Mouse (Mus musculus): ENCODE measurements at regions not wholly inside any gene's neighbourhood (a gene's known extent, or its start where the extent isn't known, plus 50 kb on each side); places are given as distances from the start of the nearest gene placed in this dataset.

- H3K27me3 ChIP-seq (replicated peaks; ENCODE audit: control insufficient read depth, insufficient read depth, low read length): no peaks in the 10 kb centered on the region
- H3K27ac ChIP-seq (ENCODE audit: low read depth, low read length): no peak overlapping the region
- H3K4me1 ChIP-seq (replicated peaks; ENCODE audit: control insufficient read depth, insufficient read depth, low read length): no peaks in the 10 kb centered on the region
- no peak for TF ChIP-seq CTCF (IDR thresholded peaks at IDR 0.05; ENCODE audit: low read depth)
- no peaks in the 10 kb centered on the region for H3K9me3 ChIP-seq (ENCODE audit: control insufficient read depth)
- no peak overlapping the region for H3K9ac ChIP-seq (ENCODE audit: low read depth, low read length)
- no peak overlapping the region for H3K4me3 ChIP-seq (ENCODE audit: low read depth, low read length)
- ATAC-seq: no peak
- H3K4me2 ChIP-seq (replicated peaks; ENCODE audit: low read depth): no peak overlapping the region
- 62% methylated on average over 6 of the region's 6 CpGs for WGBS
- no peaks in the 10 kb centered on the region for H3K36me3 ChIP-seq (ENCODE audit: control insufficient read depth, insufficient read depth)
Observed at GRCm38 (mm10) chr14:24911621-24912020, 424.7 kb downstream of the Rps24 start.

GRCm38 (mm10) chr14:24919056-24919455 lies 432.1 kb downstream of the Rps24 start:
- no peak for ATAC-seq
- TF ChIP-seq CTCF (IDR thresholded peaks at IDR 0.05; ENCODE audit: low read depth): no peak

GRCm38 (mm10) chr14:24922006-24922405 lies 435.1 kb downstream of the Rps24 start:
- H3K4me3 ChIP-seq (ENCODE audit: low read depth, low read length): no peak overlapping the region
- no peak overlapping the region for H3K4me2 ChIP-seq (replicated peaks; ENCODE audit: low read depth)
- no peaks in the 10 kb centered on the region for H3K4me1 ChIP-seq (replicated peaks; ENCODE audit: control insufficient read depth, insufficient read depth, low read length)
- H3K36me3 ChIP-seq (ENCODE audit: control insufficient read depth, insufficient read depth): no peaks in the 10 kb centered on the region
- no peak overlapping the region for H3K9ac ChIP-seq (ENCODE audit: low read depth, low read length)
- ATAC-seq: no peak
- no peaks in the 10 kb centered on the region for H3K27me3 ChIP-seq (replicated peaks; ENCODE audit: control insufficient read depth, insufficient read depth, low read length)
- no peaks in the 10 kb centered on the region for H3K9me3 ChIP-seq (ENCODE audit: control insufficient read depth)
- WGBS: 56% methylated on average over 10 of the region's 10 CpGs
- no peak for TF ChIP-seq CTCF (IDR thresholded peaks at IDR 0.05; ENCODE audit: low read depth)
- H3K27ac ChIP-seq (ENCODE audit: low read depth, low read length): no peak overlapping the region

More at GRCm38 (mm10) chr14:24919056-24919455, 432.1 kb downstream of the Rps24 start:
- H3K27ac ChIP-seq (ENCODE audit: low read depth, low read length): no peak overlapping the region
- H3K9ac ChIP-seq (ENCODE audit: low read depth, low read length): no peak overlapping the region
- H3K27me3 ChIP-seq (replicated peaks; ENCODE audit: control insufficient read depth, insufficient read depth, low read length): no peaks in the 10 kb centered on the region
- WGBS: 86% methylated on average over 3 of the region's 3 CpGs
- H3K36me3 ChIP-seq (ENCODE audit: control insufficient read depth, insufficient read depth): no peaks in the 10 kb centered on the region
- H3K9me3 ChIP-seq (ENCODE audit: control insufficient read depth): no peaks in the 10 kb centered on the region
- no peaks in the 10 kb centered on the region for H3K4me1 ChIP-seq (replicated peaks; ENCODE audit: control insufficient read depth, insufficient read depth, low read length)
- H3K4me2 ChIP-seq (replicated peaks; ENCODE audit: low read depth): no peak overlapping the region
- no peak overlapping the region for H3K4me3 ChIP-seq (ENCODE audit: low read depth, low read length)

- Histone ChIP-seq H3K36me3 (ENCODE audit: control insufficient read depth, insufficient read depth) (no peaks in the 10 kb centered on the region), H3K4me3 (ENCODE audit: low read depth, low read length) (no peak overlapping the region), H3K27ac (ENCODE audit: low read depth, low read length) (no peak overlapping the region), H3K4me2 (replicated peaks; ENCODE audit: low read depth) (no peak overlapping the region), H3K4me1 (replicated peaks; ENCODE audit: control insufficient read depth, insufficient read depth, low read length) (no peaks in the 10 kb centered on the region), H3K9me3 (ENCODE audit: control insufficient read depth) (no peaks in the 10 kb centered on the region), H3K9ac (ENCODE audit: low read depth, low read length) (no peak overlapping the region), H3K27me3 (replicated peaks; ENCODE audit: control insufficient read depth, insufficient read depth, low read length) (no peaks in the 10 kb centered on the region)
- ATAC-seq: no peak
- WGBS: 87% methylated on average over 3 of the region's 3 CpGs
- no peak for TF ChIP-seq CTCF (IDR thresholded peaks at IDR 0.05; ENCODE audit: low read depth)
Observed at GRCm38 (mm10) chr14:24924561-24924960, 437.6 kb downstream of the Rps24 start.

- no peak overlapping the region for H3K27ac ChIP-seq (ENCODE audit: low read depth, low read length)
- no peak overlapping the region for H3K4me2 ChIP-seq (replicated peaks; ENCODE audit: low read depth)
- H3K9ac ChIP-seq (ENCODE audit: low read depth, low read length): no peak overlapping the region
- no peaks in the 10 kb centered on the region for H3K27me3 ChIP-seq (replicated peaks; ENCODE audit: control insufficient read depth, insufficient read depth, low read length)
- no peak for ATAC-seq
- H3K36me3 ChIP-seq (ENCODE audit: control insufficient read depth, insufficient read depth): no peaks in the 10 kb centered on the region
- no peaks in the 10 kb centered on the region for H3K4me1 ChIP-seq (replicated peaks; ENCODE audit: control insufficient read depth, insufficient read depth, low read length)
- no peak for TF ChIP-seq CTCF (IDR thresholded peaks at IDR 0.05; ENCODE audit: low read depth)
- H3K9me3 ChIP-seq (ENCODE audit: control insufficient read depth): no peaks in the 10 kb centered on the region
- H3K4me3 ChIP-seq (ENCODE audit: low read depth, low read length): no peak overlapping the region
- WGBS: 63% methylated on average over 11 of the region's 11 CpGs
Observed at GRCm38 (mm10) chr14:24926086-24927048, 439.4 kb downstream of the Rps24 start.

- ATAC-seq: no peak
- H3K9me3 ChIP-seq (ENCODE audit: control insufficient read depth): no peaks in the 10 kb centered on the region
- H3K4me2 ChIP-seq (replicated peaks; ENCODE audit: low read depth): no peak overlapping the region
- no peaks in the 10 kb centered on the region for H3K36me3 ChIP-seq (ENCODE audit: control insufficient read depth, insufficient read depth)
- 75% methylated on average over 3 of the region's 3 CpGs for WGBS
- H3K27ac ChIP-seq (ENCODE audit: low read depth, low read length): no peak overlapping the region
- H3K4me3 ChIP-seq (ENCODE audit: low read depth, low read length): no peak overlapping the region
- no peaks in the 10 kb centered on the region for H3K27me3 ChIP-seq (replicated peaks; ENCODE audit: control insufficient read depth, insufficient read depth, low read length)
- no peaks in the 10 kb centered on the region for H3K4me1 ChIP-seq (replicated peaks; ENCODE audit: control insufficient read depth, insufficient read depth, low read length)
- H3K9ac ChIP-seq (ENCODE audit: low read depth, low read length): no peak overlapping the region
- no peak for TF ChIP-seq CTCF (IDR thresholded peaks at IDR 0.05; ENCODE audit: low read depth)
Observed at GRCm38 (mm10) chr14:24928726-24929125, 441.8 kb downstream of the Rps24 start.

Measured in intestine, postnatal 0 days (tissue).